Mouse (Mus musculus): ENCODE data around the gene Prss28. TPM values are rescaled to one million over a fixed set of nuclear protein-coding genes. Genes with fewer than 3 reads are reported as not detected.

Prss28 gene
- polyA plus RNA-seq (2015; fragmentation: Nextera tagmentation; extraction: Ambion mirVana) = not detected in 2 replicates

GRCm38 (mm10) chr17:25308346-25308745, at the start of gene Prss28:
TSS of gene Prss28 (plus strand) at chr17:25308646.
- Histone ChIP-seq H3K36me3 (no peaks in the 10 kb centered on the region), H3K9ac (replicated peaks) (no peak within 1 kb of the TSS), H3K4me2 (replicated peaks) (no peak within 1 kb of the TSS), H3K9me3 (no peaks in the 10 kb centered on the region), H3K27me3 (no peaks in the 10 kb centered on the region), H3K27ac (replicated peaks) (no peak within 1 kb of the TSS), H3K4me3 (no peak within 1 kb of the TSS), H3K4me1 (no peaks in the 10 kb centered on the region)
- WGBS = 87% methylated on average over 4 of the region's 4 CpGs
- no peak for ATAC-seq (replicated peaks)

GRCm38 (mm10) chr17:25264453-25264852, 44.0 kb upstream of the Prss28 start:
- no peak overlapping the region for H3K4me3 ChIP-seq
- H3K4me1 ChIP-seq = peaks cover 1% of the 10 kb centered on the region; the same call in 1 of the 2 replicates
- no peak for ATAC-seq (replicated peaks)
- no peak overlapping the region for H3K27ac ChIP-seq (replicated peaks)
- H3K9ac ChIP-seq (replicated peaks) = no peak overlapping the region
- 65% methylated on average over 3 of the region's 3 CpGs for WGBS
- no peaks in the 10 kb centered on the region for H3K27me3 ChIP-seq
- no peak overlapping the region for H3K4me2 ChIP-seq (replicated peaks)
- H3K36me3 ChIP-seq = peaks cover 76% of the 10 kb centered on the region
- H3K9me3 ChIP-seq = no peaks in the 10 kb centered on the region

- no peak overlapping the region for H3K9ac ChIP-seq (replicated peaks)
Measured at GRCm38 (mm10) chr17:25270795-25271335, 37.6 kb upstream of the Prss28 start.

GRCm38 (mm10) chr17:25272326-25272725, 36.1 kb upstream of the Prss28 start:
- H3K9me3 ChIP-seq = no peaks in the 10 kb centered on the region
- peak overlapping the region; percentile 69 for H3K4me3 ChIP-seq
- peak overlapping the region; percentile 88 for H3K9ac ChIP-seq (replicated peaks)
- ATAC-seq (replicated peaks) = no peak
- peak overlapping the region; percentile 98 for H3K27ac ChIP-seq (replicated peaks)
- H3K36me3 ChIP-seq = peaks cover 23% of the 10 kb centered on the region
- no peaks in the 10 kb centered on the region for H3K27me3 ChIP-seq
- WGBS = 0% methylated on average over 10 of the region's 10 CpGs
- peaks cover 35% of the 10 kb centered on the region for H3K4me1 ChIP-seq
- H3K4me2 ChIP-seq (replicated peaks) = peak overlapping the region; percentile 93

More at GRCm38 (mm10) chr17:25270795-25271335, 37.6 kb upstream of the Prss28 start:
- no peak overlapping the region for H3K27ac ChIP-seq (replicated peaks)
- H3K4me2 ChIP-seq (replicated peaks) = peak overlapping the region; percentile 93
- H3K4me1 ChIP-seq = peaks cover 35% of the 10 kb centered on the region
- no peak for ATAC-seq (replicated peaks)
- H3K4me3 ChIP-seq = peak overlapping the region; percentile 69
- H3K27me3 ChIP-seq = no peaks in the 10 kb centered on the region
- H3K36me3 ChIP-seq = peaks cover 37% of the 10 kb centered on the region
- no peaks in the 10 kb centered on the region for H3K9me3 ChIP-seq
- 91% methylated on average over 2 of the region's 2 CpGs for WGBS

GRCm38 (mm10) chr17:25272951-25273705, 35.3 kb upstream of the Prss28 start:
- H3K9me3 ChIP-seq = no peaks in the 10 kb centered on the region
- H3K4me2 ChIP-seq (replicated peaks) = peak overlapping the region; percentile 93
- peak overlapping the region; percentile 88 for H3K9ac ChIP-seq (replicated peaks)
- WGBS = under 1% methylated on average over 91 of the region's 92 CpGs
- no peaks in the 10 kb centered on the region for H3K27me3 ChIP-seq
- H3K36me3 ChIP-seq = peaks cover 15% of the 10 kb centered on the region
- peak overlapping the region; percentile 69 for H3K4me3 ChIP-seq
- H3K27ac ChIP-seq (replicated peaks) = peak overlapping the region; percentile 98
- H3K4me1 ChIP-seq = peaks cover 35% of the 10 kb centered on the region
- peak; percentile 94 for ATAC-seq (replicated peaks)

GRCm38 (mm10) chr17:25273706-25274501, 34.5 kb upstream of the Prss28 start:
- under 1% methylated on average over 42 of the region's 45 CpGs for WGBS
- H3K27me3 ChIP-seq = no peaks in the 10 kb centered on the region
- peak; percentile 92 for ATAC-seq (replicated peaks)
- peak overlapping the region; percentile 39 for H3K4me2 ChIP-seq (replicated peaks)
- peaks cover 35% of the 10 kb centered on the region for H3K4me1 ChIP-seq
- H3K27ac ChIP-seq (replicated peaks) = peak overlapping the region; percentile 98
- peak overlapping the region; percentile 88 for H3K9ac ChIP-seq (replicated peaks)
- H3K36me3 ChIP-seq = peaks cover 7% of the 10 kb centered on the region
- H3K4me3 ChIP-seq = peak overlapping the region; percentile 69
- H3K9me3 ChIP-seq = no peaks in the 10 kb centered on the region

GRCm38 (mm10) chr17:25274571-25275346, 33.7 kb upstream of the Prss28 start, which contains the start of gene Ube2i:
TSS of gene Ube2i (minus strand) at chr17:25274622.
- H3K27me3 ChIP-seq = no peaks in the 10 kb centered on the region
- WGBS = 83% methylated on average over 9 of the region's 9 CpGs
- H3K9ac ChIP-seq (replicated peaks) = peak within 1 kb of the TSS; percentile 88
- 0 out of 2 replicates have a peak, but pooled peaks cover 5% of the 10 kb centered on the region for H3K36me3 ChIP-seq
- H3K4me3 ChIP-seq = peak within 1 kb of the TSS; percentile 69
- peaks cover 30% of the 10 kb centered on the region for H3K4me1 ChIP-seq
- H3K9me3 ChIP-seq = no peaks in the 10 kb centered on the region
- ATAC-seq (replicated peaks) = no peak
- H3K4me2 ChIP-seq (replicated peaks) = peak within 1 kb of the TSS; percentile 39
- H3K27ac ChIP-seq (replicated peaks) = peak within 1 kb of the TSS; percentile 98

- Histone ChIP-seq H3K36me3 (no peaks in the 10 kb centered on the region), H3K27ac (replicated peaks) (no peak overlapping the region), H3K4me3 (no peak overlapping the region), H3K9ac (replicated peaks) (no peak overlapping the region), H3K4me1 (peaks cover 21% of the 10 kb centered on the region), H3K27me3 (no peaks in the 10 kb centered on the region), H3K4me2 (replicated peaks) (no peak overlapping the region), H3K9me3 (no peaks in the 10 kb centered on the region)
- no peak for ATAC-seq (replicated peaks)
- WGBS = 98% methylated on average over 3 of the region's 3 CpGs
Measured at GRCm38 (mm10) chr17:25275833-25276232, 32.6 kb upstream of the Prss28 start.

- H3K4me2 ChIP-seq (replicated peaks) = no peak overlapping the region
- no peaks in the 10 kb centered on the region for H3K27me3 ChIP-seq
- H3K4me3 ChIP-seq = no peak overlapping the region
- no peaks in the 10 kb centered on the region for H3K9me3 ChIP-seq
- H3K27ac ChIP-seq (replicated peaks) = no peak overlapping the region
- H3K4me1 ChIP-seq = no peaks in the 10 kb centered on the region
- WGBS = 54% methylated on average over 11 of the region's 11 CpGs
- H3K9ac ChIP-seq (replicated peaks) = no peak overlapping the region
- ATAC-seq (replicated peaks) = no peak
- H3K36me3 ChIP-seq = no peaks in the 10 kb centered on the region
Measured at GRCm38 (mm10) chr17:25282133-25282532, 26.3 kb upstream of the Prss28 start.

- no peak overlapping the region for H3K9ac ChIP-seq (replicated peaks)
- no peak overlapping the region for H3K27ac ChIP-seq (replicated peaks)
- no peaks in the 10 kb centered on the region for H3K4me1 ChIP-seq
- no peak overlapping the region for H3K4me3 ChIP-seq
- H3K27me3 ChIP-seq = no peaks in the 10 kb centered on the region
- ATAC-seq (replicated peaks) = no peak
- H3K4me2 ChIP-seq (replicated peaks) = no peak overlapping the region
- WGBS = 15% methylated on average over 3 of the region's 3 CpGs
- no peaks in the 10 kb centered on the region for H3K36me3 ChIP-seq
- H3K9me3 ChIP-seq = no peaks in the 10 kb centered on the region
Measured at GRCm38 (mm10) chr17:25285033-25285432, 23.4 kb upstream of the Prss28 start.

- Histone ChIP-seq H3K27me3 (no peaks in the 10 kb centered on the region), H3K4me3 (no peak overlapping the region), H3K4me1 (no peaks in the 10 kb centered on the region), H3K36me3 (no peaks in the 10 kb centered on the region), H3K9me3 (no peaks in the 10 kb centered on the region), H3K4me2 (replicated peaks) (no peak overlapping the region), H3K27ac (replicated peaks) (no peak overlapping the region), H3K9ac (replicated peaks) (no peak overlapping the region)
- WGBS = 17% methylated on average over 4 of the region's 4 CpGs
- ATAC-seq (replicated peaks) = no peak
Measured at GRCm38 (mm10) chr17:25288842-25289241, 19.6 kb upstream of the Prss28 start.

All from forebrain, embryonic 15.5 days (tissue).